Mouse (Mus musculus) brain, embryonic 14.5 days (tissue): ENCODE data around the gene Srsf11.

Experiments used
- CTCF ChIP-seq: fragments of 200-500 bp; IDR thresholded peaks from 2 replicates; pipeline ENCODE4 v1.5.1; 2012; ENCODE audit warnings: inconsistent platforms, mild to moderate bottlenecking, moderate library complexity, borderline replicate concordance; ENCODE audit not compliant: insufficient read depth, insufficient read length; ENCODE audit errors: extremely low read depth
- POLR2A ChIP-seq: fragments of 200-500 bp; IDR thresholded peaks from 2 replicates; pipeline ENCODE4 v1.6.1; 2012; ENCODE audit warnings: mild to moderate bottlenecking, inconsistent platforms, borderline replicate concordance; ENCODE audit not compliant: poor library complexity, insufficient read depth, insufficient read length, severe bottlenecking; ENCODE audit errors: extremely low read depth

- TF ChIP-seq POLR2A (no peak), CTCF (no peak)
Observed at GRCm38 (mm10) chr3:158040755-158041154, 4.3 kb upstream of the Srsf11 start.
